Mouse (Mus musculus) C2C12 (cell line): Measurements from ENCODE around the gene Tob2. TPM values are rescaled to one million over a fixed set of nuclear protein-coding genes. Genes with fewer than 3 reads are reported as not detected.

Experiments used
- H3K27me3 ChIP-seq: one replicate; pipeline ENCODE4 v1.6.1; 2011; ENCODE audit not compliant: control insufficient read depth, insufficient read depth, insufficient read length
- H3K36me3 ChIP-seq: one replicate; pipeline ENCODE4 v1.6.1; 2011; ENCODE audit not compliant: control insufficient read depth, insufficient read depth
- H3K4me3 ChIP-seq: one replicate; pipeline ENCODE4 v1.5.1; 2011; ENCODE audit warnings: mild to moderate bottlenecking, control low read depth; ENCODE audit not compliant: poor library complexity, insufficient read depth, severe bottlenecking
- H3K79me2 ChIP-seq: one replicate; pipeline ENCODE4 v1.6.1; 2011; ENCODE audit not compliant: control insufficient read depth, insufficient read depth
- H3K79me3 ChIP-seq: one replicate; pipeline ENCODE4 v1.6.1; 2011; ENCODE audit warnings: low read depth, control low read depth
- H3ac ChIP-seq: one replicate; pipeline ENCODE3; 2011; ENCODE audit warnings: low read depth; ENCODE audit not compliant: control insufficient read depth, insufficient read length
- CEBPB ChIP-seq: IDR thresholded peaks from one replicate; pipeline ENCODE4 v1.6.1; 2011; ENCODE audit warnings: low read depth, mild to moderate bottlenecking, control low read depth, moderate library complexity
- CTCF ChIP-seq: IDR thresholded peaks from one replicate; pipeline ENCODE4 v1.5.1; 2011; ENCODE audit not compliant: control insufficient read depth, insufficient read depth, insufficient read length
- FOSL1 ChIP-seq: IDR thresholded peaks from one replicate; pipeline ENCODE4 v1.8.0; 2011; ENCODE audit warnings: mild to moderate bottlenecking, low read length; ENCODE audit not compliant: poor library complexity, insufficient read depth, severe bottlenecking
- MAX ChIP-seq: IDR thresholded peaks from one replicate; pipeline ENCODE4 v1.6.1; 2011; ENCODE audit warnings: mild to moderate bottlenecking, control low read depth
- MYOD1 ChIP-seq: IDR thresholded peaks from one replicate; pipeline ENCODE4 v1.6.1; 2011; ENCODE audit warnings: low read depth; ENCODE audit not compliant: control insufficient read depth, insufficient read length
- MYOG ChIP-seq: IDR thresholded peaks from one replicate; pipeline ENCODE4 v1.6.1; 2011; ENCODE audit not compliant: control insufficient read depth, insufficient read length; ENCODE audit errors: extremely low read depth
- USF1 ChIP-seq: IDR thresholded peaks from one replicate; pipeline ENCODE4 v1.6.1; 2011; ENCODE audit warnings: low read depth, mild to moderate bottlenecking, control low read depth, moderate library complexity
- polyA plus RNA-seq: library from polyadenylated mRNA; unstranded; fragments of >200 nt; fragmentation: generic; extraction: Trizol; gene quantifications from one replicate; pipeline ENCODE4 v1.2.1, GENCODE M21; 2012; ENCODE audit warnings: missing spikeins

Gene Tob2
- polyA plus RNA-seq, 1 experiment = 37.5 TPM

DNA sequence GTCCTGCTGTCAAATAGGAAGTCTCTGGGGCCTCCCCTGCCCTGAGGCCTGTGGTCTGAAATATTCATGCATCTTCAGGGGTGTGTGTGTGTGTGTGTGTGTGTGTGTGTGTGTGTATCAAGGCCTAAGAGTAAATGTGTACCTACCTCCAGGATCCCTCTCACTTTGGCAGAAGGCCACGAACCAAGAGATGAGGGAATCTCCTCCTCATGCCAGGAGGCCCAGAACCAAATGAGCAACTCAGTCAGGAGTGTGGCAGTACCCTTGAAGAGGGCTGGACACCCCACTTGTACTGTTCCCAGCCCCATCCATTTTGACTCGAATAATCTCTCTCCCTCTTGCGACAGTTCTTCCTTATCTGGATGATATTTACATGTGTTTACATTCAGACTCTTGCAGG lies 26.4 kb downstream of the Tob2 start:
- Histone ChIP-seq H3K4me3 (no peak overlapping the region), H3ac (no peak overlapping the region)
- TF ChIP-seq USF1 = no peak
- TF ChIP-seq MYOD1 = no peak
- TF ChIP-seq CTCF = no peak
- TF ChIP-seq MYOG = no peak
- TF ChIP-seq MAX = no peak
- TF ChIP-seq FOSL1 = no peak
- TF ChIP-seq CEBPB = no peak

DNA sequence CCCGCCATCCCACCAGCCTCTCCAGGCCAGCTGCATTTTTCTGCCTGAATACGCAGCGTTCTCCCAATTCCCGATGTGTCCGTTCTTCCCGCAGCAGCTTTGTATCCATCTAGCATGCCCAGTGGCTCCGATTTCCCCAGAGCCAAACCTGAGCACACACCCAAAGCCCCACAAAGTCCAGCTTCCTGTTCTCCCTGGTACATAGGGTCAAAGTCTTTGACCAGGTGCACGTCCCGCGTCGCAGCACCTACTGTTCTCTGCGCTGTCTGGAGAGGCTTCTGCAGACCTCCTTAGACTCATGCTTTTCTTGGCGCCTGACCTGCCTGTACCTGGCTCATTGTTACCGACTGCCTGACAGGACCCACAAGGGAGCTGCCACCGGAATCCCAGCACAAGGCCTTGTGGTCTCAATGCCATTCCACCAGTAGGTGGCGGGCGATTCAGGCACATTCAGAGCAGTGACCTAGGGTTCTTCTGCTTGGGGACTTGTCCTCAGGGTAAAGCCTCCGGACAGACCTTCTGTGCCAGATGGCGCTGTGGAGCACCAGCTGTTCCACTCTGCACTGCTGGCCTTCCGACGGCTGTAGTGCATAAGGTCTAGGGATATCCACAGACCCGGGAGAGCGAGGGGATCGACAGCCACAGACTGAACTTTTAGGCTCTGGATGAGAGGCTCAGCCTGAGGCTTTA lies 27.3 kb downstream of the Tob2 start:
- Histone ChIP-seq H3K36me3 (peaks cover 10% of the 10 kb centered on the region), H3K79me2 (no peaks in the 10 kb centered on the region), H3K4me3 (no peak overlapping the region), H3K79me3 (no peaks in the 10 kb centered on the region), H3K27me3 (no peaks in the 10 kb centered on the region), H3ac (no peak overlapping the region)
- TF ChIP-seq MYOD1 (peak; percentile 85), FOSL1 (no peak), CTCF (peak; percentile 97), USF1 (no peak), MAX (peak; percentile 67), CEBPB (no peak), MYOG (no peak)

More for the DNA sequence above, 26.4 kb downstream of the Tob2 start:
- H3K79me3 ChIP-seq = no peaks in the 10 kb centered on the region
- peaks cover 8% of the 10 kb centered on the region for H3K36me3 ChIP-seq
- H3K27me3 ChIP-seq = no peaks in the 10 kb centered on the region
- H3K79me2 ChIP-seq = no peaks in the 10 kb centered on the region

DNA sequence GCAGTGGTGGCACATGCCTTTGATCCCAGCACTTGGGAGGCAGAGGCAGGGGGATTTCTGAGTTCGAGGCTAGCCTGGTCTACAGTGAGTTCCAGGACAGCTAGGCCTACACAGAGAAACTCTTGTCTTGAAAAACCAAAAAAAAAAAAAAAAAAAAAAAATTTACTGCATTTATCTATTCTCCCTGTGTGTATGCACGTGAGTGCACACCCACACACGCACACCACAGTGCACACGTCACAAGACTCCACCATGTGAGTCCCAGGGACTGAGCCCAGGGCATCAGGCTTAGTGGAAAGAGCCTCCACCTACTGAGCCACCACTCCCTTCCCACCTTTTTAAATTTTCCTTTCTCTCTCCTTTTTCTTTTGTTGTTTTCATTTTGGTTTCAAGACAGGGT lies 28.1 kb downstream of the Tob2 start:
- peak overlapping the region; percentile 46 for H3ac ChIP-seq
- TF ChIP-seq CEBPB (no peak), CTCF (no peak), MAX (no peak), USF1 (no peak), MYOD1 (no peak), MYOG (no peak), FOSL1 (no peak)
- no peaks in the 10 kb centered on the region for H3K79me3 ChIP-seq
- peaks cover 17% of the 10 kb centered on the region for H3K36me3 ChIP-seq
- H3K4me3 ChIP-seq = no peak overlapping the region
- H3K27me3 ChIP-seq = no peaks in the 10 kb centered on the region
- H3K79me2 ChIP-seq = no peaks in the 10 kb centered on the region

DNA sequence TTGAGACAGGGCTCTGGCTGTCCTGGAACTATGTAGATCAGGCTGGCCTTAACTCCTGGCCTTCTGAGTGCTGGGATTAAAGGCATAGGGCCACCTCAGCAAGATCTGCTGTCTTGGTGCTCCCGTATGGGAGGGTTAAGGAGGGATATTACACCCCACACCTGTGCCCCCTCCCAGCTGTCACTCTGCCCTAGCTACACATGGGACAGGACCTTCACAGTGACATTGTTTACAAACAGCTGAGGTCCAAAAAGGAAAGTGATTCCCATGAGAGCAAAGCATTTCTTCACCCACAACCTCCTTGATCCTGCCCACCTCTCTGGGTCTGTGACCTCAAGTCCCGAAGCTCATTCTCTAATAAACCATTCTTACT lies 29.4 kb downstream of the Tob2 start:
- Histone ChIP-seq H3ac (no peak overlapping the region), H3K79me3 (no peaks in the 10 kb centered on the region), H3K4me3 (no peak overlapping the region), H3K79me2 (no peaks in the 10 kb centered on the region), H3K36me3 (peaks cover 30% of the 10 kb centered on the region), H3K27me3 (no peaks in the 10 kb centered on the region)
- no peak for TF ChIP-seq CTCF
- TF ChIP-seq MYOD1 = no peak
- TF ChIP-seq MYOG = no peak
- TF ChIP-seq FOSL1 = no peak
- no peak for TF ChIP-seq USF1
- no peak for TF ChIP-seq MAX
- no peak for TF ChIP-seq CEBPB

DNA sequence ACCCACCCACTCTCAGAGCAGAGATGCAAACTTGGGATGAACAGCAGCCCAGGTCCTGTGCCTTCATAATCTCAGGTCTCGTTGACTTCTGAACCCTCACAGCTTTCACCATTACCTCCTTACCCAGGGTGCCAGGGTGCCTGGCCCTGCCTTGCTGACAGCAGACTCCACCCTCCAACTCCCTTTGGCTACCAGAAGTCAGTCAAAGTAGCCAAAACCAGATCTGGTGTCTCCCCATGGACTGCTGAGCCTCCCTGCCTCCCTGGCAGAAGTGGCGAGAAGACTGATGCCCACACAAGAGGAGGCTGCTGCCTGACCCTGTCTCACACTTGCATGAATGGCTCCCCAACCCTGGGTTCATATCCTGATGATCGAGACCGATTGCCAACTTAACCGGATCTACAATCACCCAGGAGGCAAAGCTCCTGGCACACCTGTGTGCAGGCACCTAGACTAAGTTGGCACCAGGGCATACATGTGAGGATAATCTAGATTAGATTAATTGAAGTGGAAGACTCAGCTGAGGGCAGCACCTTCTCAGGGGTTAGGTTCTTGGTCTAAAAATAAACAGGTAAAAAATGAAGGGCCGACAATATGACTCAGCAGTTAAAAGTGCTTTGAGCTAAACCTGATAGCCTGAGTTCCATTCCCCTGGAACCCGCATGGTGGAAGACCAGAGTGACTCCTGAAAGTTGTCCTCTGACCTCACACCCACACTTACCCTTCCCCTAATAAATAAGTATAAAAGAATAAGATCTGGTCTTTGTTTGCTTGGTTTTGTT lies 30.0 kb downstream of the Tob2 start:
- TF ChIP-seq USF1 (no peak), MAX (no peak), FOSL1 (no peak), MYOD1 (no peak), MYOG (no peak), CTCF (no peak), CEBPB (no peak)
- Histone ChIP-seq H3K79me3 (no peaks in the 10 kb centered on the region), H3ac (no peak overlapping the region), H3K36me3 (peaks cover 36% of the 10 kb centered on the region), H3K79me2 (no peaks in the 10 kb centered on the region), H3K4me3 (no peak overlapping the region), H3K27me3 (no peaks in the 10 kb centered on the region)
